Mouse (Mus musculus) bone marrow macrophage, adult 2 months (primary cell): ENCODE measurements around the gene Lrr1.

Source experiments
- CTCF ChIP-seq: IDR thresholded peaks from 2 replicates; pipeline ENCODE4 v1.5.1; 2012; ENCODE audit warnings: low read depth, mild to moderate bottlenecking, low read length, moderate library complexity
- POLR2A ChIP-seq: IDR thresholded peaks from 2 replicates; pipeline ENCODE4 v1.6.1; 2012; ENCODE audit warnings: mild to moderate bottlenecking, low read depth, low read length, borderline replicate concordance

GRCm38 (mm10) chr12:69131267-69131666, 37.3 kb upstream of the Lrr1 start:
- TF ChIP-seq POLR2A (no peak), CTCF (no peak)
